Mouse (Mus musculus): ENCODE measurements around the gene Dhx32.

GRCm38 (mm10) chr7:133678716-133679115 lies 103.8 kb downstream of the Dhx32 start:
- TF ChIP-seq CTCF (IDR thresholded peaks at IDR 0.05; ENCODE audit: borderline replicate concordance, control insufficient read depth, extremely low read depth, insufficient read depth, low read length, poor library complexity) (no peak), POLR2A (IDR thresholded peaks at IDR 0.05; ENCODE audit: control insufficient read depth, extremely low read depth, insufficient read depth, low read length, poor library complexity) (no peak)

All from thymus, adult 2 months (tissue).